Mouse (Mus musculus): ENCODE measurements around the gene Rpl34. TPM values are rescaled to one million over a fixed set of nuclear protein-coding genes. Genes with fewer than 3 reads are reported as not detected.

The Rpl34 gene
- total and polyA plus RNA-seq, 3 experiments, result 343 to 809 (median 379) TPM

DNA sequence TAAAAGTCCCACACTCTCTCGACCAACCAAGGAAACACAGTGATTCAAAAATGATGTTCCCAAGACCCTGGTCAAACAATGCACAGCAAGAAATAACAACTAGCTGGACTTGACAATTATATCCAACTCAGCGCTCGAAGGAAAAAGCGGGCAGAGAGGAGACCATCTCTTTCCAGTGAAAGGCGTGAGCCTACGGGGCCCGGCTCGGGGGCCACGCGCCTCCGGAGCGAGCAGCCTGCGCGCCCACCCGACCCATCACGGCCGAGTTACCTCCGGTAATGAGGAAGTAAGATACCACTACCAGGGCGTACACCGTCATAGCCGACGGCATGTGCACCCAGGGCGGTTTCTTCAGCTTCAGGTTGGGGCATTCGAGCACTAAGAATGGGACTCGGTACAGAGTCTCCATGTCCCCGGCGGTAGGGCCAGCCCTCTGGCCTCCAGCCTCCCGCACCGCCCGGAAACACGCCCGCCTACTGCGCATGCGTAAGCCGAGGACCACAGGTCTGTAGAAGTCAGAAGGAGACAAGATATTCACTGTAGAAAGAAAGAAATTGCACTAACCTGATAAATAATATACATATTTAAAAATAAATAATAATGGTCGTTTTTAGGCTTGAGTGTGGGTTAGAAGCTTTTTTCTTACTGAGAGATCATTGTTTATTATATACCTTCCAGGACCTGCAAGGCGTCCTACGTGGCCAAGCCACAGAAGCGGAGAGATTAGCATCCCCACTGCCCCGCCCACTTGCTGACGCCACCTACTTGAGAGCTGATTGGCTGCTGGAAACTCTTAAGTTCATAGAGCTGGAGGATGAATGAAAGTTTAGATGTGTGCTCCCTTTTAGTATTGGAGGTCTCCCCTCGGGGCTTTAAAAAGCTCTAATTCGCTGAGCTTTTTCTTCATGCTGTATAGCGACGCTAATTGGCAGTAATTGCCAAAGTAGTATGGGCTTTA is 21.0 kb downstream of the Rpl34 start, which contains the start of gene Ostc:
TSS of gene Ostc (minus strand) at position 478 of the 958 bp plus-strand sequence.
- TF ChIP-seq POLR2A (IDR thresholded peaks at IDR 0.05; ENCODE audit: insufficient read depth, low read depth, low read length) (peak; percentile 92), EP300 (IDR thresholded peaks at IDR 0.05; ENCODE audit: insufficient read depth, low read depth, low read length) (no peak)
- no peaks in the 10 kb centered on the region; the same call in 1 of the 2 replicates for H3K4me1 ChIP-seq (ENCODE audit: control insufficient read depth, insufficient read depth, low read length)
- peak within 1 kb of the TSS; percentile 95 for H3K9ac ChIP-seq (ENCODE audit: low read depth, low read length)
- peaks cover 5% of the 10 kb centered on the region; the same call in 1 of the 2 replicates for H3K79me2 ChIP-seq (replicated peaks; ENCODE audit: control insufficient read depth, insufficient read depth, low read length)
- under 1% methylated on average over 45 of the region's 45 CpGs for WGBS
- peak; percentile 92 to 95 for DNase-seq
- H3K4me3 ChIP-seq, result peak within 1 kb of the TSS; percentile 96
- H3K27me3 ChIP-seq (ENCODE audit: control insufficient read depth, insufficient read depth, low read length), result no peaks in the 10 kb centered on the region
- H3K36me3 ChIP-seq (ENCODE audit: control insufficient read depth, insufficient read depth, low read length), result no peaks in the 10 kb centered on the region
- intact Hi-C loops (cut with DNase I), result loop anchor here (1.0 kb wide), 1 partner anchor 21 kb away; the partner anchor contains the start of gene Rpl34
- H3K27ac ChIP-seq, result peak within 1 kb of the TSS; percentile 87

- under 1% methylated on average over 5 of the region's 5 CpGs for WGBS
- peak overlapping the region; percentile 95 for H3K9ac ChIP-seq (ENCODE audit: low read depth, low read length)
- TF ChIP-seq POLR2A (IDR thresholded peaks at IDR 0.05; ENCODE audit: insufficient read depth, low read depth, low read length), result no peak
- no peak for TF ChIP-seq CTCF (IDR thresholded peaks at IDR 0.05)
- no peak for TF ChIP-seq EP300 (IDR thresholded peaks at IDR 0.05; ENCODE audit: insufficient read depth, low read depth, low read length)
- DNase-seq, result no peak
- no peaks in the 10 kb centered on the region for H3K27me3 ChIP-seq (ENCODE audit: control insufficient read depth, insufficient read depth, low read length)
- intact Hi-C loops (cut with DNase I), result no loop called here
- H3K36me3 ChIP-seq (ENCODE audit: control insufficient read depth, insufficient read depth, low read length), result no peaks in the 10 kb centered on the region
- peak overlapping the region; percentile 96 for H3K4me3 ChIP-seq
- H3K27ac ChIP-seq, result peak overlapping the region; percentile 87
- H3K4me1 ChIP-seq (ENCODE audit: control insufficient read depth, insufficient read depth, low read length), result no peaks in the 10 kb centered on the region; the same call in 1 of the 2 replicates
- H3K79me2 ChIP-seq (replicated peaks; ENCODE audit: control insufficient read depth, insufficient read depth, low read length), result peaks cover 5% of the 10 kb centered on the region; the same call in 1 of the 2 replicates
Measured at GRCm38 (mm10) chr3:130708529-130708928, 21.7 kb downstream of the Rpl34 start.

DNA sequence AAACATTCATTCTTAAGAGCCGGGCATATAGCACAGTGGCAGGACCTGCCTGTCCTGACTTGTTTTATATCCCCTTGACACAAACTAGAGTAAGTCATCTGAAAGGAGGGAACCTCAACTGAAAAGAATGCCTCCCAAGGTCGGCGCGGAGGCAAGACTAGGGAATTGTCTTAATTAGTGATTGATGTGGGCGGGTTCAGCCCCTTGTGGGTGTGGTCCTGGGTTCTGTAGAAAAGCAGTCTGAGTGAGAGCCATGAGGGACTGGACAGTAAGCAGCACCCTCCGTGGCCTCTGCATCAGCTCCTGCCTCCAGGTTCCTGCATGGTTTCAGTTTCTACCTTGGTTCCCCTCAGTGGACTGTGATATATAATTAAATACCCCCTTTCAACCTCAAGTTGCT is 27.9 kb downstream of the Rpl34 start:
- no peak overlapping the region for H3K27ac ChIP-seq
- no peak for DNase-seq
- H3K36me3 ChIP-seq (ENCODE audit: control insufficient read depth, insufficient read depth, low read length), result peaks cover 3% of the 10 kb centered on the region; the same call in 1 of the 2 replicates
- H3K4me3 ChIP-seq, result no peak overlapping the region
- TF ChIP-seq POLR2A (IDR thresholded peaks at IDR 0.05; ENCODE audit: insufficient read depth, low read depth, low read length) (no peak), EP300 (IDR thresholded peaks at IDR 0.05; ENCODE audit: insufficient read depth, low read depth, low read length) (no peak), CTCF (IDR thresholded peaks at IDR 0.05) (no peak)
- intact Hi-C loops (cut with DNase I), result no loop called here
- 82% methylated on average over 6 of the region's 6 CpGs for whole genome bisulfite sequencing
- 0 out of 2 replicates have a peak, but pooled peaks cover 3% of the 10 kb centered on the region for H3K79me2 ChIP-seq (replicated peaks; ENCODE audit: control insufficient read depth, insufficient read depth, low read length)
- no peaks in the 10 kb centered on the region; the same call in 1 of the 2 replicates for H3K4me1 ChIP-seq (ENCODE audit: control insufficient read depth, insufficient read depth, low read length)
- H3K9ac ChIP-seq (ENCODE audit: low read depth, low read length), result no peak overlapping the region
- no peaks in the 10 kb centered on the region for H3K27me3 ChIP-seq (ENCODE audit: control insufficient read depth, insufficient read depth, low read length)

DNA sequence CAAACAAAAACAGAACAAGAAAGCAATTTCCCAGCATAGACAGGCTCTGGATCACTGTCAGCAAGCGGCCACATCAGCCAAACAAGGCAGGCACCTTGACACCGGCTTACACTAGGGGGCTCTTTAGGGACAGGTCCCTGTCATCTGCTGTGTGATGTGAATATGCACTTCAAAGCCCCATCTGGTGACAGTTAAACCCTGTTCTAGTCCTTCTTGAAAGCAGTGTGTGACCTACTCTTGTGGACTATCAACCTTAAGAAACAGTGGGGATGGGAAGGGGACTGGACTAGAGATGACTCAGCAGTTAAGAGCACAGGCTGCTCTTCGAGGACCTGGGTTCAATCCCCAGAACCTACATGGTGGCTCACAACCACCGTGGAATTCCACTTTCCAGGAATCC is 32.6 kb downstream of the Rpl34 start:
- intact Hi-C loops (cut with DNase I), result loop anchor here (10.0 kb wide), 2 partner anchors 793 to 973 kb away; partner anchors contain the start of gene Casp6
- Histone ChIP-seq H3K36me3 (ENCODE audit: control insufficient read depth, insufficient read depth, low read length) (peaks cover 3% of the 10 kb centered on the region; the same call in 1 of the 2 replicates), H3K79me2 (replicated peaks; ENCODE audit: control insufficient read depth, insufficient read depth, low read length) (no peaks in the 10 kb centered on the region), H3K9ac (ENCODE audit: low read depth, low read length) (no peak overlapping the region), H3K4me1 (ENCODE audit: control insufficient read depth, insufficient read depth, low read length) (no peaks in the 10 kb centered on the region), H3K27me3 (ENCODE audit: control insufficient read depth, insufficient read depth, low read length) (no peaks in the 10 kb centered on the region), H3K27ac (no peak overlapping the region), H3K4me3 (no peak overlapping the region)
- DNase-seq, result no peak
- TF ChIP-seq POLR2A (IDR thresholded peaks at IDR 0.05; ENCODE audit: insufficient read depth, low read depth, low read length) (no peak), CTCF (IDR thresholded peaks at IDR 0.05) (no peak), EP300 (IDR thresholded peaks at IDR 0.05; ENCODE audit: insufficient read depth, low read depth, low read length) (no peak)
- WGBS, result 78% methylated on average over 4 of the region's 4 CpGs

DNA sequence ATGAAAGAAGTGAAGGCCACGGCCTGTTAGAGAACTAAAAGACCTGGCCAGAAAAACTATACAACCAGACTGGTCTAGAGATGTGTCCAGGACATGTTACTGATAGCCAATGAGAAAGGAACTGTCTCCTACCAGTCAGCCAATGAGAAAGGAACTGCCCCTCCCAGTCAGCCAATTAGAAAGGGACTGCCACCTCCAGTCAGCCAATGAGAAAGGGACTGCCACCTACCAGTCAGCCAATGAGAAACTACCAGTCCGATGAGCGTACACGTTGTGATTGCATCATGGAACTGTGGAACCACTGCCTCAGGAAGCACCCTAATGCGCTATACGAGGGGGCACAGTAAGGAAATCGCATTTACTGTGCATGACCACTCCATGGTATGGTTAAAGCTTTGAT is 35.5 kb downstream of the Rpl34 start:
- Histone ChIP-seq H3K27ac (no peak overlapping the region), H3K79me2 (replicated peaks; ENCODE audit: control insufficient read depth, insufficient read depth, low read length) (no peaks in the 10 kb centered on the region), H3K4me1 (ENCODE audit: control insufficient read depth, insufficient read depth, low read length) (peaks cover 4% of the 10 kb centered on the region), H3K9ac (ENCODE audit: low read depth, low read length) (no peak overlapping the region), H3K4me3 (no peak overlapping the region), H3K27me3 (ENCODE audit: control insufficient read depth, insufficient read depth, low read length) (no peaks in the 10 kb centered on the region), H3K36me3 (ENCODE audit: control insufficient read depth, insufficient read depth, low read length) (no peaks in the 10 kb centered on the region)
- intact Hi-C loops (cut with DNase I), result loop anchor here (10.0 kb wide), 2 partner anchors 790 to 970 kb away; partner anchors contain the start of gene Casp6
- no peak for DNase-seq
- TF ChIP-seq POLR2A (IDR thresholded peaks at IDR 0.05; ENCODE audit: insufficient read depth, low read depth, low read length) (no peak), EP300 (IDR thresholded peaks at IDR 0.05; ENCODE audit: insufficient read depth, low read depth, low read length) (no peak), CTCF (IDR thresholded peaks at IDR 0.05) (no peak)
- 95% methylated on average over 7 of the region's 7 CpGs for WGBS

Measured in heart, adult 2 months (tissue).